Mouse (Mus musculus): ENCODE data around the gene Col25a1.

Gene Col25a1

GRCm38 (mm10) chr3:130161323-130161917, 30.1 kb downstream of the Col25a1 start:
- DNase-seq (ENCODE audit: low spot score in 2 of 2), result no peak

DNA sequence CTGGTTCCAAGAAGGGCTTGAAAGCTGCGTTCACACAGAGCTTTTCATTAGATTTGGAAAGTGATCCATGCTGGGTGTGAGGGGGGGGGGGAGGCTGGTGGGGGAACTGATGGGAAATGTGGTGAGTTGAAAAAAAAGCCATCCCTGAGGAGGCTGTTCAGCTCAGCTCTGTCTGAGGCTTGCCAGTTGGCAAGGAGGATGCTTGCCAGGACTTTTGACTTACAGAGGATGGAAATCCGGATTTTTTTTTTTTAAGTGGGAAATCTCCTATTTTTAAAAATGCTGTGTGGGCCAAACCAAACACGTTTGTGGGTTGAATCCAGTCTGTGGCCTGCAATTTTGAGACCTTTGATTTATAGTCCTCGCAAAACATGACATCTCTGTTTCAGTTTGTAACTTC, 35.6 kb downstream of the Col25a1 start:
- no peak for DNase-seq (ENCODE audit: low spot score in 2 of 2)

DNA sequence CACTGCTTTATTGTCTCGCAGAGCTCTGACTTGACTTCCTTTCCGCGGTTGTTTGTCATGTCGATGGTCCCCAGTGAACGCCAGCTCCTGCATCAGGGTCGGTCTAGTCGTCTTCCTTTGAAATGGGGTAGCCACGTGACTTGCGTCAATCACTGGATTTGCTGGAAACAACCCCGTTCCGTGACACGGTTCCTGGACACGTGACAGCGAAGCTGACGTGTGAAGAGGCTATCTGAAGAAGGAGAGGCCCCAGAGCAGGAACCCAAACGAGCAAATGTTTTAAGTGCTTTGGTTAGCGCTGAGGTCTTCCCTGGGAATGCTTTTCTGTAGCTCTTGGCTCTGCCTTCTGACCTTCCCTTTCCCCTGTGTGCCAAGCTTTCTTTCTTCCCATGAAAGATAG, 41.5 kb downstream of the Col25a1 start:
- no peak for DNase-seq (ENCODE audit: low spot score in 2 of 2)

GRCm38 (mm10) chr3:130180181-130180940, 49.1 kb downstream of the Col25a1 start:
- peak; percentile 48 to 52 for DNase-seq (ENCODE audit: low spot score in 2 of 2)

GRCm38 (mm10) chr3:130180964-130181590, 49.8 kb downstream of the Col25a1 start:
- DNase-seq (ENCODE audit: low spot score in 2 of 2), result no peak

DNA sequence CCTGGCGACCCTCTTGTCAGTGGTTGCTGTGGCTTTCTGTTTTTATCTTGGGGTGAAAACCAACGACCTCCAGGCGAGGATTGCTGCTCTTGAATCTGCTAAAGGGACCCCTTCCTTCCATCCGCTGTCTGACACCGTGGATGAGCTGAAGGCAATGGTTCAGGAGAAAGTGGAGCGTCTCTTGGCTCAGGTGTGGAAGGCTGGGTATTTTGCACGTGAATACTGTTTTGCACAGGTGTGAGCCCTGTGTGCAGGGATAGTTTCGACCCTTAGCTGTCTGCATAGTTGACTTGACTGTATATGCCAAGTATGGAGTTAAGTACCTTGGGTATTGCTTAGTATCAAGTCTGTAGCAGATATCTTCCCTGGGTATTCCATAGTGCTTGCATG, 50.3 kb downstream of the Col25a1 start:
- DNase-seq (ENCODE audit: low spot score in 2 of 2), result no peak

- DNase-seq (ENCODE audit: low spot score in 2 of 2), result no peak
Measured at GRCm38 (mm10) chr3:130182450-130182849, 51.1 kb downstream of the Col25a1 start.

- no peak for DNase-seq (ENCODE audit: low spot score in 2 of 2)
Measured at GRCm38 (mm10) chr3:130185111-130185510, 53.8 kb downstream of the Col25a1 start.

DNA sequence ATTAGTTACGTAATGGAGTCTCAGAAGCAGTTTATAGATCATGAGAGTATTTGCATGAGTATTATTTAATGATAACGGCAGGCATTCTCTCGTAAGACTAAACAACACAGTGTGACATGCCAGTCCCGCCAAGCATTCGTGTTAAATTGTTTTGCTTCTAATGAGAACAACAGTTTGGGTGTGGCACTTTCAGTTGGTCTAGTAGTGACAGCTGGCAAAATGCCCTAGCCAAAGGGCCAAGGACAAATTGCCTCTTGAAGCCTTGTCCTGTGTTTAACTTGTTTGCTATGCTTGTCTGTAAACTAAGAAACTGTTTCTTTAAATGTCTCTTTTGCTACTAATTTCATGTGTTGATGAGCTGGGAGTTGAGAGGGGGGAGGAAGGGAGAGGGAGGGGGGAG, 56.3 kb downstream of the Col25a1 start:
- DNase-seq (ENCODE audit: low spot score in 2 of 2), result no peak

DNA sequence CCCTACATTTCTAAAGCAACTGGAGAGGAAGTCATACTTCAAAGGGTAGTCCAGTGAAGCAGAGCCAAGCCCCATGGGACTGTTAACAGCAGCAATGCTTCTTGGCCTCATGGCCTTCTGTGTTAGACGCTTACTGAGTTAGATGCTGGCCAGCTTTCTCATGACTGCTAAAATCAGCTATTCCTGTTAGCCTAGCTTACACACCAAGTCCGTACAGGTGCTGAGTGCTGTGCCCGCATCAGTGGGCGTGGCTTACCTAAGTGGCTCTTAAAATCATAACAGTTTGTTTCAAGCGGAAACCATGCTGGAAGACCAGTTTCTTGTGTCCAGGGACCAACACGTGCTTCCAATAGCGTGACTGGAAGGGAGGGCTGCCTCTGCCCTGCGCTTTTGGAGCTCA, 62.1 kb downstream of the Col25a1 start:
- DNase-seq (ENCODE audit: low spot score in 2 of 2), result no peak

DNA sequence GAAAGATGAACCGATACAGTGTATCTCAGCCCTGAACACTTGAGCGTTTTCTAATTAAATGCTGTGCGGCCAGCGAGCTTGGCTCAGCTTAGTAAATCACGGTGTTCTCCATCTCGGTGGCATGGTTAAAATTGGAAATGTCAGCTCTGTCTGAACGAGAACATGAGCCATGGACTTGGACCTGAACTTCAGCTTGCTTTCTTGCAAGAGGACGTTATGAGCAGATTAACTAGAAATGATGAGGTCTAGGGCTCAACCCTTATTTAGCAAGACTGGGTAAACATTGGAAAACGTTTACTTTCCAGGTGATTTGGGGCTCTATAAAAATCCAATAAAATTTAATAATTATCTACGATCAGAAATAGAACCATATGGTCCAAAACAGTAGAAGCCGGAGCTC, 83.3 kb downstream of the Col25a1 start:
- no peak for DNase-seq (ENCODE audit: low spot score in 2 of 2)

GRCm38 (mm10) chr3:130216141-130216540, 84.8 kb downstream of the Col25a1 start:
- no peak for DNase-seq (ENCODE audit: low spot score in 2 of 2)

DNA sequence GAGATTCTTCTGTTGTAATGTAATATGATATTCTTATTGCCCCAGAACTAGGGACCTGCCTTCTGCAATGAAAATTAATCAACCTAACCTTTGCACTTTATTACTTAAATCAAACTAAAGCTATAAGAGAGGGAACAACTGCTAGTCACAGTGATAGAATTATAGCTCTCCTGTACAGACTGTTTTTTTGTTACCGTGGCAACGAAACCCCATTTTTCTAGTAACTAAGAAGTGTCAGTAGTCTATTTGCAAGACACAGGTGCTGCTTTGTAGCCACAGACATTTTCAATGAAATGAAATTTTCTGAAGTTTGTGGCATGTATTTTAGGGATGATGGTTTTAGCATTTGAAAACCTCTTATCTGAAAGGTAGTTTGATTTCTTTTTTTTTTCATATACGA, 85.3 kb downstream of the Col25a1 start:
- no peak for DNase-seq (ENCODE audit: low spot score in 2 of 2)

DNA sequence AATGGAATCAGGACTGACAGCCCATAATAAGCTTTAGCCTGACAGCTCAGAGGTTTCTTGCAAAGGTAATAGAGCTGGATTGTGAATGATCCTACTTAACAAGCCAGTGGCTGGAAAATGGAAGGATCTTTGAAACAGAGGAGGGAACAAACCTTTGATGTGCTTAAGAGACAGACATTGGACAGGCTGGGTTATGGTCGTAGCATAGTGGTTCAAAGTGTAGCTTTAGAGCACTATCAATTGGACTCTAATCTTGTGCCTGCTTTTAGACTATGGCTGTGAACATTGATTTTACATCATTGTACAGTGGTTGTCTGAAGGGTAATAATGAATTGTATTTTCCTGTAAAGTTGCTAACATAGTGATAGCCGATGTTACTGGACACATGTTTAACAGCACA, 86.4 kb downstream of the Col25a1 start:
- no peak for DNase-seq (ENCODE audit: low spot score in 2 of 2)

DNA sequence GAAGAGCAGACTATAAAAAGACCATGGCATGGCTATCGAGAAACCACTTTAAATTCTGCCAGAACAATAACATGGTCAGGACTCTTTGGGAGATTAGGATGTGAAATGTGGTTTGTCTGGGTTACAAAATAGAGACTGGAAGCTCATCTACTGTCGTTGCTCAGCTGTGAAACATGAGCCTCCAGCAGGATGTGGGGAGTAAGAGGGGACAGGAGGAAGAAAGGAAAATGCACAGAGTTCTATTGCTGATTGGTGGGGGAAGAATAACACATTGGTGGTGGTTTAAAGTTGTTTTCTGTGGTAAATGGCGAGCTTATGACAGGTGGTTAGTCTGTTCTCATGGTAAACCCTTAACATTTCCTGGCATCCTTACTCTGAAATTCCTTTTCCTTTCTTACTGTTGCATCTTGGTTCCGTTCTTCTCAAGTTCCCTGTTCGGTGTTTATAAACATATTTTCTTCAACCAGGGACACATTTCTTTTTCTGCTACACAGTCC, 87.0 kb downstream of the Col25a1 start:
- DNase-seq (ENCODE audit: low spot score in 2 of 2), result no peak

DNA sequence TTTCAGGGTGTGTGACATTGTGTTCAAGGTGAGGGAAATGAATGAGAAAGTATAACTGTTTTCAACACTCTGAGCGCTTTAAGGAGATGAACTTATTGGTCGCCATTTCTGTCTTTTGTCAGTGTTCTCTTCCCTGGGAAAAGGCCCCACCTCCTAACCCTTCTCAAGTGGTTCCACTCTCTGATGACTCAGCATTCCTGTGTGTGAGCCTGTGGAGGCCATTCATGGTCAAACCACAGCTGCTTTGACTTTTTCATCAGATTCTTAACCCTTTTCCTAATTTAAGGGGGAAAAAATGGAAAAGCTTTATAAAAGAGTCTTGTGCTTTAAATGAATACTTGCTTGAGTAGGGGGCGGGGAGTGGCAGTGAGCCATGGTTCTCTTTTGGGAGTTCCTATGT, 89.5 kb downstream of the Col25a1 start:
- no peak for DNase-seq (ENCODE audit: low spot score in 2 of 2)

- DNase-seq (ENCODE audit: low spot score in 2 of 2), result no peak
Measured at GRCm38 (mm10) chr3:130228186-130228585, 96.9 kb downstream of the Col25a1 start.

- no peak for DNase-seq (ENCODE audit: low spot score in 2 of 2)
Measured at GRCm38 (mm10) chr3:130232944-130233343, 101.6 kb downstream of the Col25a1 start.

DNA sequence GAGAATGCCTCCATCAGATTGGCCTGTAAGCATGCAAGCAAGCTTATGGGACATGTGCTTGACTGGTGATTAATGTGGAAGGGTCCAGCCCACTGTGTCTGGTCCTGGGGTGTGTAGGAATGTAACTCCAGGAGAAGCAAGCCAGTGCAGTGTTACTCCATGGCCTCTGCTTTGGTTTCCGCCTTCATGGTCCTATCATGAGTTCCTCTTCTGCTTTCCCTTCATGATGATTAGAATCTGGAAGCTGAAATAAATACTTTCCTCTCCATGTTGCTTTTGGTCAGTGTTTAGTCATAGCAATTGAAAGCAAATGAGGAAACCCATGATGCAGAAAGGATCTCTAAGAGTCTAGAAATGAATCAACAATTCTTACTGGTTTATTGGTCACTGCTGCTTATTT, 103.9 kb downstream of the Col25a1 start:
- no peak for DNase-seq (ENCODE audit: low spot score in 2 of 2)

DNA sequence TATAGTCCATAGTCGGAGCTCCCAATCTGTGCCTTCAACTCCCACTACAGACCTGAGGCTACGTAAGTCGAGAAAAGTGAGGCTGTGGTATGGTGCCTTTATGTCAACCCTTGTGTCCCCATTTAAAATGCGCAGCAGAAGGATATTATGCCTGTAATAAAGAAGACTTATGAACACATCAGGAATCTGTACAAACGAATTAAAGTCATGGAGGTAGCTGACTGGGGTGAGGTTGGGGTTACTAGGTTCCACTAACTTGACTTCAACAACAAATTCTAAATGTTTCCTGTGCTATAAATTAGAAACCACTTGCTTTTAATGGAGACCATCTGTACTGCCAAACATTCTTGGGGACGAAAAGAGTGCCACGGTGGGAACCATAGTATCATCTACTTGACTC, 104.8 kb downstream of the Col25a1 start:
- DNase-seq (ENCODE audit: low spot score in 2 of 2), result no peak

DNA sequence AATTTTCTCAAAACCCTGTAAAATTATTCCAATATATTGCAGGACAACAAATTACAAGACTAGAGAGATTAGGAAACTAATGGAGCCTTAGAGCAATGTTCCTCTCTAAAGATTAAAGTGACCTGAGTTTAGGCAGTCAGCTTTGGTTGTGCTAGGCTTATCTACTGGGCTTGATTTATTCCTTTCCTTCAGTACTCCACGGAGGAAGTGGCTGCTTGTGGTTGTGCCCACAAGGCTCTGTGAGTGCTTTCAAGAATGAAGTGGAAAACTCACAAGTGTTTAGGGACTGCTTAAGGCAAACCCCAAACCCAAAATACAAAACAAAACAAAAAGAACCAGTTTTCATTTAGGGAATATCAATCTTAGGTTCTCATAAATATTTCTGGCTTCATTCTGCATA, 106.6 kb downstream of the Col25a1 start:
- DNase-seq (ENCODE audit: low spot score in 2 of 2), result no peak

DNA sequence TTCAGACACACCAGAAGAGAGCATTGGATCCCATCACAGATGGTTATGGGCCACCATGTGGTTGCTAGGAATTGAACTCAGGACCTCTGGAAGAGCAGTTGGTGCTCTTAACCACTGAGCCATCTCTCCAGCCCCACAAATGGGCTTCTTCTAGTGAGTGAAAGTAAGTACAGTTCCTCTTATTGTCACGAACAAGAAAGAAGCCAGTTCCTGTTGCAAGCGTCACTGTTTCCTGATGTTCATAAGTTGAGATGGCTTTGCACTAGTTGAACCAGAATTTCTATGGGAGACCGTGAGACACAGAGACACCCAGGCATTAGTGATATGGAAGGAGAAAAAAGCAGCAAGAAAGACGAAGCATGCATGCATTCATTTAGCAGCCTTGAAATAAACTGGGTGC, 110.6 kb downstream of the Col25a1 start:
- DNase-seq (ENCODE audit: low spot score in 2 of 2), result no peak

Data from spleen, postnatal 36 days (tissue).